Mouse (Mus musculus): ENCODE results near the gene Qars. TPM values are rescaled to one million over a fixed set of nuclear protein-coding genes. Genes with fewer than 3 reads are reported as not detected.
A peak's percentile ranks its signal among the peaks of the same experiment; 100 is the strongest.

Qars gene
- polyA plus RNA-seq, 1 experiment from 2014 or later: 117 TPM

DNA sequence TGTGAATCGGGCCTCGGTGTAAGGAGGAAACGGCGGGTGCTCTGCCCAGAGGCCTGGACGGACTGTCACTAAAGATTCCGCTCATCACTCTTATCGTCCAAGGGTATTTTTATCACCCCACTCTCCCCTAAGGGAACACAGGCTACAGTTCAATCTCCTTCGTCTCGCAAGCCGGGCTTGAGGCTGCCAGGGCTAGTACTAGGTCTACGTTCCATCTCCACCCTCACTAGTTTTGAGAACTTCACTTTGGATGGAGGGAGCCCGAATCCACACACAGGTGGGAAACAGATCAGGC is 16.3 kb upstream of the Qars start:
- Histone ChIP-seq H3K4me3 (ENCODE audit: low read length) (peak overlapping the region; percentile 98), H3K27me3 (ENCODE audit: control insufficient read depth, insufficient read depth, low read length) (no peaks in the 10 kb centered on the region), H3K9me3 (ENCODE audit: control insufficient read depth, low read length) (no peaks in the 10 kb centered on the region), H3K27ac (ENCODE audit: low read depth, low read length) (peak overlapping the region; percentile 97), H3K4me1 (ENCODE audit: control insufficient read depth, insufficient read depth, low read length) (peaks cover 11% of the 10 kb centered on the region), H3K36me3 (ENCODE audit: control insufficient read depth, insufficient read depth, low read length) (peaks cover 77% of the 10 kb centered on the region), H3K9ac (ENCODE audit: low read depth, low read length) (peak overlapping the region; percentile 97), H3K4me2 (replicated peaks; ENCODE audit: low read depth, low read length) (peak overlapping the region; percentile 86)
- ATAC-seq (ENCODE audit: low FRiP score, low TSS enrichment): no peak
- WGBS: 5% methylated on average over 12 of the region's 12 CpGs

DNA sequence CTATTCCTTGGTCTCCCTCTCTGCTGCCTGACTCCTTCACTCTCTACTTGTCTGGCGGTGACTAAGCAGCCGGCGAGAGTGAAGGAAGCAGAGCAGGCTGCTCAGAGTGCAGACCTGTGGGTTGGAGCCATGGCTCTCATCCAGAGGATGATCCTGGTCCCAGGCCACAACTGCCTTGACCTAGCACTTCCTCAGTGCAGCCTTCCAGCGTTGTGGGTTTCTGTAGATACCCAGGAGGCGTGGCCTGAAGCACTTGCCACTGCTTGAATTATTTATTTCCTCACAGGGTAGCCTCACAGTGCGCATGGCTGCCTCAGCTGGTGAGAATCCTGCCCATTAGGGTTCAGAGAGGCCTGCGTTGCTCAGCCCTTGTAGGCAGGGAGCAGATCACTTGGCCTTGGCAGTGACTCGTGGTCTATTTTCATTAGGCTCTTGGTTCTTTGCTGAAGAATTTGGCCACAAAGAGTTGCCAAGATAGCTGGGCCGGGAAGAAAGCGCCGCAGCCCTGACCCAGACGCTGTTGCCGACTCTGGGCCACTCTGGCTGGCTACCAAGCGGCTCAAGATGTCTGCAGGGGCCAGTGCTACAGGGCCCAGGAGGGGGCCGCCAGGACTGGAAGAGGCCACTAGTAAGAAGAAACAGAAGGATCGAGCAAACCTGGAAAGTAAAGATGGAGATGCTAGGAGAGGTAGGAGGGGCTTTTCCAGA is 15.3 kb upstream of the Qars start:
- Histone ChIP-seq H3K36me3 (ENCODE audit: control insufficient read depth, insufficient read depth, low read length) (peaks cover 77% of the 10 kb centered on the region), H3K4me1 (ENCODE audit: control insufficient read depth, insufficient read depth, low read length) (peaks cover 11% of the 10 kb centered on the region), H3K4me2 (replicated peaks; ENCODE audit: low read depth, low read length) (peak overlapping the region; percentile 86), H3K9ac (ENCODE audit: low read depth, low read length) (peak overlapping the region; percentile 97; the same call in 1 of the 2 replicates), H3K9me3 (ENCODE audit: control insufficient read depth, low read length) (no peaks in the 10 kb centered on the region), H3K27ac (ENCODE audit: low read depth, low read length) (no peak overlapping the region; the same call in 1 of the 2 replicates), H3K4me3 (ENCODE audit: low read length) (peak overlapping the region; percentile 98), H3K27me3 (ENCODE audit: control insufficient read depth, insufficient read depth, low read length) (no peaks in the 10 kb centered on the region)
- no peak for ATAC-seq (ENCODE audit: low FRiP score, low TSS enrichment)
- WGBS: 84% methylated on average over 16 of the region's 16 CpGs

DNA sequence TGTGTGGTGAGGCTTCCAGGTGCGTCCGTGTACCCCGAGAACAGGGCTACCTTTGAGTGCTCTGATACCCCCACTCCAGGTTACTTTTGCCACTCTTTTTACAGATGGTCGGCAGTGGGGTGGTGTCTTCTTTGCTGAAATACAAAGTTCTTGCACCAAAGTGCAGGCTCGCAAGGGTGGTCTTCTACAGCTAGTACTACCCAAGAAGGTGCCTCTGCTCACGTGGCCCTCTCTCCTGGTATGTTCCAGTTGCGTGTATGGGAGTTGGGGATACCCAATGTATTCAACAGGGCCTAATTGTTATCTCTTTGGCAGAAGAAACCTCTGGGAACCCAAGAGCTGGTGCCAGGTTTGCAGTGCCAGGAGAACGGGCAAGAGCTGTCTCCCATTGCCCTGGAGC is 14.3 kb upstream of the Qars start:
- H3K9ac ChIP-seq (ENCODE audit: low read depth, low read length): no peak overlapping the region
- no peak overlapping the region for H3K27ac ChIP-seq (ENCODE audit: low read depth, low read length)
- H3K36me3 ChIP-seq (ENCODE audit: control insufficient read depth, insufficient read depth, low read length): peaks cover 77% of the 10 kb centered on the region
- no peaks in the 10 kb centered on the region for H3K9me3 ChIP-seq (ENCODE audit: control insufficient read depth, low read length)
- 93% methylated on average over 8 of the region's 8 CpGs for WGBS
- peaks cover 11% of the 10 kb centered on the region for H3K4me1 ChIP-seq (ENCODE audit: control insufficient read depth, insufficient read depth, low read length)
- no peak overlapping the region for H3K4me3 ChIP-seq (ENCODE audit: low read length)
- no peaks in the 10 kb centered on the region for H3K27me3 ChIP-seq (ENCODE audit: control insufficient read depth, insufficient read depth, low read length)
- no peak for ATAC-seq (ENCODE audit: low FRiP score, low TSS enrichment)
- H3K4me2 ChIP-seq (replicated peaks; ENCODE audit: low read depth, low read length): no peak overlapping the region

- H3K9me3 ChIP-seq (ENCODE audit: control insufficient read depth, low read length): no peaks in the 10 kb centered on the region
- no peak overlapping the region for H3K27ac ChIP-seq (ENCODE audit: low read depth, low read length)
- H3K4me2 ChIP-seq (replicated peaks; ENCODE audit: low read depth, low read length): no peak overlapping the region
- H3K27me3 ChIP-seq (ENCODE audit: control insufficient read depth, insufficient read depth, low read length): no peaks in the 10 kb centered on the region
- ATAC-seq (ENCODE audit: low FRiP score, low TSS enrichment): no peak
- no peak overlapping the region for H3K4me3 ChIP-seq (ENCODE audit: low read length)
- peaks cover 77% of the 10 kb centered on the region for H3K36me3 ChIP-seq (ENCODE audit: control insufficient read depth, insufficient read depth, low read length)
- no peak overlapping the region for H3K9ac ChIP-seq (ENCODE audit: low read depth, low read length)
- 94% methylated on average over 19 of the region's 19 CpGs for WGBS
- peaks cover 11% of the 10 kb centered on the region for H3K4me1 ChIP-seq (ENCODE audit: control insufficient read depth, insufficient read depth, low read length)
These were observed 13.2 kb upstream of the Qars start for GRCm38 (mm10) chr9:108494146-108494825.

DNA sequence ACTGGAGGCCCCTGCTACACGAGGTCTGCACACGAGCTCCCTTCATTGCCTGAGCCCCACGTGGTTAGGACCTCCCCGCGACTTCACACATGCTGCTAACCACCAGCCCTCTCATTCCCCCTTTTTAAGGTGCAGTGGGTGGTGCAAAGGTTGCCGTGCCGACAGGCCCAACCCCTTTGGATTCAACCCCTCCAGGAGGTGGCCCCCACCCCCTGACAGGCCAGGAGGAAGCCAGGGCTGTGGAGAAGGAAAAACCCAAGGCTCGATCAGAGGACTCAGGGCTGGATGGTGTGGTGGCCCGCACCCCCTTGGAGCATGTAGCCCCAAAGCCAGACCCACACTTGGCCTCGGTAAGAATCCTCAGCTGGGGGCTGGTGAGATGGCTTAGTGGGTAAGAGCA is 12.6 kb upstream of the Qars start:
- peaks cover 11% of the 10 kb centered on the region for H3K4me1 ChIP-seq (ENCODE audit: control insufficient read depth, insufficient read depth, low read length)
- no peak overlapping the region for H3K4me2 ChIP-seq (replicated peaks; ENCODE audit: low read depth, low read length)
- H3K27me3 ChIP-seq (ENCODE audit: control insufficient read depth, insufficient read depth, low read length): no peaks in the 10 kb centered on the region
- H3K36me3 ChIP-seq (ENCODE audit: control insufficient read depth, insufficient read depth, low read length): peaks cover 80% of the 10 kb centered on the region
- ATAC-seq (ENCODE audit: low FRiP score, low TSS enrichment): no peak
- H3K4me3 ChIP-seq (ENCODE audit: low read length): no peak overlapping the region
- no peak overlapping the region for H3K27ac ChIP-seq (ENCODE audit: low read depth, low read length)
- H3K9ac ChIP-seq (ENCODE audit: low read depth, low read length): no peak overlapping the region
- no peaks in the 10 kb centered on the region for H3K9me3 ChIP-seq (ENCODE audit: control insufficient read depth, low read length)
- 79% methylated on average over 10 of the region's 10 CpGs for WGBS

DNA sequence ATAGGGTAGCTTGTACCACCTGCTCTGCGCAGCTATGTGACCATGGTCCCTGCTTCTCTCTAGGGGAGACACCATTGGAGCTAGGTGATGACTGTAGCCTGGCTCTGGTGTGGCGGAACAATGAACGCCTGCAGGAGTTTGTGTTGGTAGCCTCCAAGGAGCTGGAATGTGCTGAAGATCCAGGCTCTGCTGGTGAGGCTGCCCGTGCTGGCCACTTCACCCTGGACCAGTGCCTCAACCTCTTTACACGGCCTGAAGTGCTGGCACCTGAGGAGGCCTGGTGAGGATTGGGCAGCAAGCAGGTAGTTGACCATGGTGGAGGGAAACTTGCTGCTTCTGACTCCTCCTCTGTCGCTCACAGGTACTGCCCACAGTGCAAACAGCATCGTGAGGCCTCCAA is 8.3 kb upstream of the Qars start:
- 87% methylated on average over 7 of the region's 7 CpGs for WGBS
- Histone ChIP-seq H3K9ac (ENCODE audit: low read depth, low read length) (no peak overlapping the region), H3K27me3 (ENCODE audit: control insufficient read depth, insufficient read depth, low read length) (no peaks in the 10 kb centered on the region), H3K4me3 (ENCODE audit: low read length) (no peak overlapping the region), H3K9me3 (ENCODE audit: control insufficient read depth, low read length) (no peaks in the 10 kb centered on the region), H3K4me1 (ENCODE audit: control insufficient read depth, insufficient read depth, low read length) (no peaks in the 10 kb centered on the region), H3K27ac (ENCODE audit: low read depth, low read length) (no peak overlapping the region), H3K4me2 (replicated peaks; ENCODE audit: low read depth, low read length) (no peak overlapping the region), H3K36me3 (ENCODE audit: control insufficient read depth, insufficient read depth, low read length) (peaks cover 88% of the 10 kb centered on the region)
- ATAC-seq (ENCODE audit: low FRiP score, low TSS enrichment): no peak

GRCm38 (mm10) chr9:108499943-108500342 is 7.6 kb upstream of the Qars start:
- Histone ChIP-seq H3K4me1 (ENCODE audit: control insufficient read depth, insufficient read depth, low read length) (no peaks in the 10 kb centered on the region), H3K4me3 (ENCODE audit: low read length) (no peak overlapping the region), H3K9me3 (ENCODE audit: control insufficient read depth, low read length) (no peaks in the 10 kb centered on the region), H3K9ac (ENCODE audit: low read depth, low read length) (no peak overlapping the region), H3K4me2 (replicated peaks; ENCODE audit: low read depth, low read length) (no peak overlapping the region), H3K27ac (ENCODE audit: low read depth, low read length) (no peak overlapping the region), H3K36me3 (ENCODE audit: control insufficient read depth, insufficient read depth, low read length) (peaks cover 81% of the 10 kb centered on the region), H3K27me3 (ENCODE audit: control insufficient read depth, insufficient read depth, low read length) (no peaks in the 10 kb centered on the region)
- WGBS: 97% methylated on average over 15 of the region's 15 CpGs
- no peak for ATAC-seq (ENCODE audit: low FRiP score, low TSS enrichment)

GRCm38 (mm10) chr9:108506901-108507300 is 605 bp upstream of the Qars start:
- 86% methylated on average over 7 of the region's 7 CpGs for WGBS
- peak overlapping the region; percentile 85; the same call in 1 of the 2 replicates for H3K4me3 ChIP-seq (ENCODE audit: low read length)
- no peaks in the 10 kb centered on the region for H3K9me3 ChIP-seq (ENCODE audit: control insufficient read depth, low read length)
- no peak for ATAC-seq (ENCODE audit: low FRiP score, low TSS enrichment)
- H3K36me3 ChIP-seq (ENCODE audit: control insufficient read depth, insufficient read depth, low read length): peaks cover 35% of the 10 kb centered on the region
- no peaks in the 10 kb centered on the region for H3K27me3 ChIP-seq (ENCODE audit: control insufficient read depth, insufficient read depth, low read length)
- H3K27ac ChIP-seq (ENCODE audit: low read depth, low read length): peak overlapping the region; percentile 79
- H3K4me2 ChIP-seq (replicated peaks; ENCODE audit: low read depth, low read length): peak overlapping the region; percentile 71
- peaks cover 8% of the 10 kb centered on the region for H3K4me1 ChIP-seq (ENCODE audit: control insufficient read depth, insufficient read depth, low read length)
- H3K9ac ChIP-seq (ENCODE audit: low read depth, low read length): no peak overlapping the region

DNA sequence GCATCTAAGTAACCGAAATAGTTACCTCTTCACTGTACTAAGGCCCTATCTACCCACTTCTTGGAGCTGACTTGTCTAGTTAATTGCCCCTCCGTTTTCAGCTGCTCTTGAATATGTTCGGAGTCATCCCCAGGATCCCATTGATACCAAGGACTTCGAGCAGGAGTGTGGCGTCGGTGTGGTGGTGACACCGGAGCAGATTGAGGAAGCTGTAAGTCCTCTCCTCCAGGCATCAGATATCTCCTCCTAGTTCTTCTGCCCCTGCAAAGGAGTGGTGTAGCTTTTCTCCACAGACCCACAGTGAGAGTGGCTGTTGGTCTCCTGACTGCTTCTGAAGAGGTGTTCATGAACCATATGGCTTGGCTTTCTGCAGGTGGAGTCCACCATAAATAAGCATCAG is 1.3 kb downstream of the Qars start:
- H3K4me2 ChIP-seq (replicated peaks; ENCODE audit: low read depth, low read length): peak overlapping the region; percentile 71
- peak overlapping the region; percentile 83; the same call in 1 of the 2 replicates for H3K9ac ChIP-seq (ENCODE audit: low read depth, low read length)
- no peaks in the 10 kb centered on the region for H3K9me3 ChIP-seq (ENCODE audit: control insufficient read depth, low read length)
- peaks cover 41% of the 10 kb centered on the region for H3K36me3 ChIP-seq (ENCODE audit: control insufficient read depth, insufficient read depth, low read length)
- ATAC-seq (ENCODE audit: low FRiP score, low TSS enrichment): no peak
- H3K27me3 ChIP-seq (ENCODE audit: control insufficient read depth, insufficient read depth, low read length): no peaks in the 10 kb centered on the region
- H3K27ac ChIP-seq (ENCODE audit: low read depth, low read length): no peak overlapping the region
- peaks cover 8% of the 10 kb centered on the region for H3K4me1 ChIP-seq (ENCODE audit: control insufficient read depth, insufficient read depth, low read length)
- WGBS: 90% methylated on average over 7 of the region's 7 CpGs
- peak overlapping the region; percentile 85 for H3K4me3 ChIP-seq (ENCODE audit: low read length)

All from kidney, embryonic 14.5 days (tissue).